Mouse (Mus musculus): Measurements from ENCODE around the gene Ssxb10.
"Not testable (repeated sequence)": the region's sequence is repeated elsewhere in the genome, so short reads cannot be mapped to it uniquely, and the experiment has no call there.

Gene Ssxb10

DNA sequence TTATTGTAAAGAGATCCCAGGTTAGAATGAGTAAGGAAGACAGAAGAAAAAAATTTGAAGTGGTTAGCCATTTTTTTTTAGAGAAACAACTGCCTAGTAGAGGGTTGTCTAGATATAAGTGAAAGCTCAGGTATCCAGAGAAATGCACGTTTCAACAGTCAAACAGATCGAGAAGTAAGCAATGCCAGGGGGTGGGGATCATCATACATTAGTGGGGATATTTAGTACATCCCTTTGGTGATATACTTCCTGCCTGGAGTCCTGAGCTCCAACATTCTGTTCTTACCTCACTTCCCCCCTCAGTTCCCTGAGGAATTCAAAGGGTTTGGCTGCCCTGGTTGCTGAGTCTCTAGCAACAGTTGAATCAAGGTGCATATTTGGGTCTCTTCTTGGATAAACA is at the start of gene Ssxb10:
TSS of gene Ssxb10 (plus strand) at position 301 of the 400 bp plus-strand sequence.
- DNase-seq (ENCODE audit: low spot score in 2 of 2), result no peak

DNA sequence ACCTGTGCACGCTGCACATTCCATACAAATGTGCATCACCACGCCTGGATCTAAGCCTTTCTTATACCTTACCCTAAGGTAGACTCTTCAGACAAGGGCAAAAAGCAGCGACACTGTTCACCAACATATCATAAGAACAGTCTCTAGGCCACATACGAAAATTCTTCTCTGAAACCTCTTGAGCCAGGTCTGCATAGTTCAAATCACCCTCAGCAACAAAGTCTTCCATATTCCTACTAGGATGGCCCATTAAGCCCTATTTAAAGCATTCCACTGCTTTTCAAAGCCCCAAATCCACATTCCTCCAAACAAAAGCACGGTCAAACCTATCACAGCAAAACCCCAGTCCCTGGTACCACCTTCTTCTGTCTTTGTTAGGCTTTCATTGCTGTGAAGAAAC is 38.6 kb upstream of the Ssxb10 start:
- DNase-seq (ENCODE audit: low spot score in 2 of 2), result no peak

DNA sequence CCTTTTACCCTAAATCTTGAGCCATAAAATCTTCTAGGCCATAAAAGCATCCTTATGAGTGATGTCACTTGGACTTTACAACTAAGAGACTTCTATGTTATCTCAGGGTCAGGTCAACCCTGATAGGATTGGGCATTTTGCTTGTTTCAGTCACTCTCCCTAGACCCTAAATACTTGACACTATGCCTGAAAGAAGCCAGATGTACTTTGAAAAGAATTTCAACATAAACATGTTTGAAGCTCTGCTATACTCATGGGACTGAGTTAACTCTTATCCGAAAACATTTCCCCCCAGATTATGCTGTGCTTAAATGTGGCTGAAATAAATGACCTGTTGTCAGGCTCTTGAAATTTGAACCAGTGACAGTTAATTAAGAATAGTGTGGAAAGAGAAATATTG is 17.9 kb upstream of the Ssxb10 start:
- no peak for DNase-seq (ENCODE audit: low spot score in 2 of 2)

DNA sequence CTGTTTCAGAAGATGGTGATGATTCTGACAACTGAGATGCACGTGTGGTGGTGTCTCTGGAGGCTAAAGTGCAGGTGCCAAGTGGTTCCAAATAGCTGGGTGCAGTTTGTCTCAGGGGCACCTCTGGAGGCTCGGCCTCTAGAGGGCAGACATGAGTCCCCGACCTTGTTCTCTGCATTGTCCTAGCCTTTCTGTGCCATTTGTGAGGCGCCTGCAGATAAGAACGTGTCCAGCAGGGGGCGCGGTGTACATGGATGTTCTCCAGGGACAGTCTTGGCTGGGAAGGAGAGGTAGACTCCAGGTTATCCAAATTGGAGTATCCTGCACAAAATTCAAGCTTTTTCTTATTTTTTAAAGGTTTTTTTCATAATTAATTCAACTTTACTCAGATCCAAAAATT is 12.3 kb upstream of the Ssxb10 start:
- peak; percentile 50 to 73 for DNase-seq (ENCODE audit: low spot score in 2 of 2)

DNA sequence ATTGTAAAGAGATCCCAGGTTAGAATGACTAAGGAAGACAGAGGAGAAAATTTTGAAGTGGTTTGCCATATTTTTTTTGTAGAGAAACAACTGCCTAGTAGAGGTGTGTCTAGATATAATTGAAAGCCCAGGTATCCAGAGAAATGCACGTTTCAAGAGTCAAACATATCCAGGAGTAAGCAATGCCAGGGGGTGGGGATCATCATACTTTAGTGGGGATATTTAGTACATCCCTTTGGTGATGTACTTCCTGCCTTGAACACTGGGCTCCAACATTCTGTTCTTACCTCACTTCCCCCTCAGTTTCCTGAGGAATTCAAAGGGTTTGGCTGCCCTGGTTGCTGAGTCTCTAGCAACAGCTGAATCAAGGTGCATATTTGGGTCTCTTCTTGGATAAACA is 39.5 kb downstream of the Ssxb10 start, which contains the start of gene Ssxb9:
TSS of gene Ssxb9 (plus strand) at position 301 of the 400 bp plus-strand sequence.
- DNase-seq (ENCODE audit: low spot score in 2 of 2), result not testable (repeated sequence)
